Mouse (Mus musculus) MEL (cell line): ENCODE data around the gene Wipf1.

Experiments used
- BHLHE40 ChIP-seq: IDR thresholded peaks from 2 replicates; pipeline ENCODE4 v1.6.1; 2012; ENCODE audit warnings: low read depth, mild to moderate bottlenecking, inconsistent platforms, low read length, improper control_type of control experiment, borderline replicate concordance
- CHD2 ChIP-seq: IDR thresholded peaks from 2 replicates; pipeline ENCODE4 v1.6.1; 2011; ENCODE audit warnings: low read length, improper control_type of control experiment
- CTCF ChIP-seq, 3 experiments: IDR thresholded peaks in 2 of 3; conservative IDR thresholded peaks in 1 of 3; 2 replicates each; pipeline ENCODE4 v1.5.1; 2011 to 2012; ENCODE audit warnings: low read length in 3 of 3, low read depth in 2 of 3, mild to moderate bottlenecking in 2 of 3, improper control_type of control experiment in 1 of 3, inconsistent platforms in 1 of 3, mixed read lengths in 1 of 3, moderate library complexity in 1 of 3; ENCODE audit not compliant: control insufficient read depth in 1 of 3, insufficient read depth in 1 of 3, poor library complexity in 1 of 3, severe bottlenecking in 1 of 3
- EP300 ChIP-seq, 2 experiments: IDR thresholded peaks; 2 replicates each; pipeline ENCODE4 v1.6.1; 2011; ENCODE audit warnings: improper control_type of control experiment in 2 of 2, low read length in 2 of 2, low read depth in 1 of 2, mild to moderate bottlenecking in 1 of 2
- MYC ChIP-seq: IDR thresholded peaks from 2 replicates; pipeline ENCODE4 v1.6.1; 2011; ENCODE audit warnings: low read depth, mild to moderate bottlenecking, low read length, improper control_type of control experiment, moderate library complexity
- POLR2A ChIP-seq, 2 experiments: IDR thresholded peaks; 2 replicates each; pipeline ENCODE4 v1.6.1; 2011 to 2012; ENCODE audit warnings: low read length in 2 of 2, mild to moderate bottlenecking in 2 of 2, control low read depth in 1 of 2, improper control_type of control experiment in 1 of 2, low read depth in 1 of 2, moderate library complexity in 1 of 2; ENCODE audit not compliant: control insufficient read depth in 1 of 2, insufficient read depth in 1 of 2, poor library complexity in 1 of 2
- POLR2AphosphoS2 ChIP-seq: IDR thresholded peaks from 2 replicates; pipeline ENCODE4 v1.6.1; 2011; ENCODE audit warnings: low read length, improper control_type of control experiment
- RAD21 ChIP-seq: IDR thresholded peaks from 2 replicates; pipeline ENCODE4 v1.6.1; 2011; ENCODE audit warnings: mild to moderate bottlenecking, low read depth, low read length, improper control_type of control experiment
- RCOR1 ChIP-seq: IDR thresholded peaks from 2 replicates; pipeline ENCODE4 v1.6.1; 2012; ENCODE audit warnings: low read depth, mild to moderate bottlenecking, inconsistent platforms, low read length, improper control_type of control experiment
- ZC3H11A ChIP-seq: IDR thresholded peaks from 2 replicates; pipeline ENCODE4 v1.6.1; 2012; ENCODE audit warnings: low read depth, mild to moderate bottlenecking, inconsistent platforms, low read length, improper control_type of control experiment

- TF ChIP-seq MYC (no peak), ZC3H11A (no peak), EP300 (IDR thresholded peaks at IDR 0.05; ENCODE audit: low read depth in 1 of 2, low read length in 2 of 2) (no peak), CHD2 (no peak), CTCF (IDR thresholded peaks at IDR 0.05 in 2 of 3, conservative IDR thresholded peaks at IDR 0.05 in 1 of 3; ENCODE audit: control insufficient read depth in 1 of 3, insufficient read depth in 1 of 3, low read depth in 2 of 3, low read length in 3 of 3, poor library complexity in 1 of 3, severe bottlenecking in 1 of 3) (no peak), POLR2A (IDR thresholded peaks at IDR 0.05; ENCODE audit: control insufficient read depth in 1 of 2, insufficient read depth in 1 of 2, low read depth in 1 of 2, low read length in 2 of 2, poor library complexity in 1 of 2) (no peak), BHLHE40 (no peak), RAD21 (no peak), POLR2AphosphoS2 (no peak), RCOR1 (no peak)
Observed at GRCm38 (mm10) chr2:73571901-73572300, 42.4 kb upstream of the Wipf1 start.
